Mouse (Mus musculus) mesoderm, embryonic 11.5 days (tissue): ENCODE data around the gene Ilf2.

Source experiments
- DNase-seq: peaks from one replicate; pipeline ENCODE4 v3.0.0-alpha.2; 2012; ENCODE audit warnings: low read depth, low spot score

The Ilf2 gene

DNA sequence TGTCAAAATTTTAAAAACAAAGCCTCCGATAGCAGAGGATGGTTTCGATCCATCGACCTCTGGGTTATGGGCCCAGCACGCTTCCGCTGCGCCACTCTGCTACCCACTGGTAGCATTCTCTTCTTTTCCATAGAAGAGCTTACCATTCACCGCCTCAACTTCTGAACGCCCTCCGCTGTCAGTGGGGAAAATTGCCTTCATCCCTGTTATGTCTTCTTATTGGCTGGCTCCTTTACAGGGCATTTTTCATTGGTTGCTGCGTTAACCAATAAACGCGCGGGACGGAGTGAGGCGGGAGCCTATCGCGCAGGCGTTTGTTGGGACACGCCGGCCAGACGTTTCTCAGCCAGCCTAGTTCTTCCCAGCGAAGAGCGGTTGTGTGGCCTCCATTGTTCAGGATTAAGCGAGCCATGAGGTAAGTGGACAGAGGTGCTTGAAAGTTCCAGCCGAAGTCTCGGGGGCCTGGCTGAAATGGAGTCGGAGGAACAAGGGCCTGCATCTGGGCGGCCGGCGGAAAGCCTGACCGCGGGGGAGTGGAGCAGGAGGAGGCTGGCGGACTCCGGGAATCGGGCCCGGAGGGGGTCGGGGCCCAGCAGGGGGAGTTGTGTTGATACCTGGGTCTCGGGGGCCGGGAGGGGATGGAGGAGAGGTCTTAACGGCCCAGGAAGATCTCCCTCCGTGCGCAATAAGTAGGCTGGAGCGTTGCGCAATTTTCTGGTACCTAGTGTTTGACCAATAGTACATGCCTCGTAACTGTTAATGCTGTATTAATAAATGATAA lies at the start of gene Ilf2:
Gene Ilf2, plus strand, starts transcription at position 296 of the 781 bp plus-strand sequence.
- DNase-seq = peak; percentile 98

DNA sequence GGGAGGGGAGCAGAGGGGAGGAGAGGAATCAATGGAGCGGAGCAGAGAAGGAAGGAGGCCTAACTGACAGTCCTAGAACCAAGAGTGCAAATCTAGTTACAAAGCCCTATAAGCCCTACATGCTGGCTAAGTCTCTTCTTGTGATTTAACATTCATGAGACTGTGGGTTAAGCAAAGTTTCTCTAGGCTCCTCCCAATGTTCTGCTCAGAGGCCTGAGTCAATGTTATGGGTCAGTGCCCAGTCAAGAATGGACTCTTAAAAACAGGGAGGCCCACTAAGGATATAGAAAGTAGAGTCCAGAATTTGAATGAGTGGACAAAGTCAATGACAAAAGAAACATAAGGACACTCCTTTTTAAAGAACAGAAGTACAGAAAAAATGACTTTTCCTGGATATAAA lies 48.4 kb upstream of the Ilf2 start:
- DNase-seq = no peak

GRCm38 (mm10) chr3:90428186-90428585 lies 47.7 kb upstream of the Ilf2 start:
- DNase-seq = no peak

DNA sequence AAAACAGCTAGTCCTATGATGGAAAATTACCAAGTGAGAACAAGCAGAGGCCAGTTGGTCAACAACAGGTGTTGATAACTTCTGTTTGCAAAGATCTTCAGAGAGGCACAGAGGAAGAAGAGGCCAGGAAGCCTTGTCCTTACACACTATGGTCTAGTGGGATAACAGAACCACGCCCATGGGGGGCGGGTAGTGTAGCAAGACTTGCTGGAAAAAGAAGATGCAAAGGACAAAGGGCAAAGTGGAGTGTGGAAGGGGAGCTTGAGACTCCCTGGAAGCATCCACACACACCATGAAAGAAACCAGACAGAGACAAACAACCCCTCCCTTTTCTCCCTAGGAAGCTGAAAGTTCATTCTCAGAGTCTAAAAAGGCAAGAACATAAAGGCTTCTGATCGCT lies 46.4 kb upstream of the Ilf2 start:
- DNase-seq = no peak

DNA sequence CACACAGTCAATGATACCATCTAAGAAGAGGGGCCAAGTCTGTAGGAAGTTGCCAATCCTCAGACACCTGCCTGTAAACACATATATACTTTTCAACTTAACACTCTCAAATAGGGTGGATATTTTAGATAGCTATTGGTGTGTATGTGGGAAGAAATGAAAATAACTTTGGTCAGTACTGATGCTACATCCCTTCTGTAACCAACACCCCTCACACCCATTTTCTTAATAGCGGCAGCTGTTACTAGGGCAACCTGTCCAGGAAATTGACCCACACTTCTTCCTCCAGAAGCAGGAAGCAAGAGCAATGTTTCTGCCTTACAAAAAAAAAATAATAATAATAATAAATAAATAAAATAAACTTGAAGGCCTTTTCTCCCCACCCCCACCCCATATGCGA lies 43.6 kb upstream of the Ilf2 start:
- DNase-seq = no peak

GRCm38 (mm10) chr3:90432811-90433219 lies 43.1 kb upstream of the Ilf2 start:
- peak; percentile 30 for DNase-seq

DNA sequence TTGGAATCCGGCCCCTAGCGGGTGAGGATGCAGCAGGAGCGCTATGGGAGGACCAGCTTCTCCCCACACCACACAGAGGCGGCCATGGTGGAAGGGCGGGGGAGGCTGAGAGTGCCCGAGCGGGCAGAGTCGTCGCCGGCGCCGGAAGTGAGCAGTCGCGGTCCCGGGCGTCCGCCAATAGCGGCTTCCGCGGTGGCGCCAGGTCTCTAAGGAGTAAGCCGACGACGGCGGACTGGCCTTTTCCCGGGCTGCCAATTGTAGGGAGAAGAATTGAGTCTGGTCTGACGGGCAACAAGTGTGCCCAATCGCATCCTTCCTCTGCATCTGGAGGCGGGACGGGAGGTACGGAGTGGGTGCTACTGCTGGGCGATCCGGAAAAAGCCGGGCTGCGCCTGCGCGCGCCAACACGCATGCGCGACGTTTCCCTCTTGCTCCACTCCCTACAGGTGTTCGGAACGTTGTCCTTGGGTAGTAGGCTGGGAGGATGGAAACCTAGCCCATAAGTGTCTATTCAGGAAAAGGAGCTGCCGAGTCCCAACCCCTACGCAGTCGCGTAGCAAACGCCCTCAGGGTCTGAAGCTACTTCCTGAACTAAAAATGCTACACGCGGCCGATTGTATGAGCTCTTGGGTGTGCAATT lies 42.4 kb upstream of the Ilf2 start, which contains the start of gene Ints3:
Gene Ints3, minus strand, starts transcription at position 242 of the 640 bp plus-strand sequence.
- DNase-seq = peak; percentile 99

DNA sequence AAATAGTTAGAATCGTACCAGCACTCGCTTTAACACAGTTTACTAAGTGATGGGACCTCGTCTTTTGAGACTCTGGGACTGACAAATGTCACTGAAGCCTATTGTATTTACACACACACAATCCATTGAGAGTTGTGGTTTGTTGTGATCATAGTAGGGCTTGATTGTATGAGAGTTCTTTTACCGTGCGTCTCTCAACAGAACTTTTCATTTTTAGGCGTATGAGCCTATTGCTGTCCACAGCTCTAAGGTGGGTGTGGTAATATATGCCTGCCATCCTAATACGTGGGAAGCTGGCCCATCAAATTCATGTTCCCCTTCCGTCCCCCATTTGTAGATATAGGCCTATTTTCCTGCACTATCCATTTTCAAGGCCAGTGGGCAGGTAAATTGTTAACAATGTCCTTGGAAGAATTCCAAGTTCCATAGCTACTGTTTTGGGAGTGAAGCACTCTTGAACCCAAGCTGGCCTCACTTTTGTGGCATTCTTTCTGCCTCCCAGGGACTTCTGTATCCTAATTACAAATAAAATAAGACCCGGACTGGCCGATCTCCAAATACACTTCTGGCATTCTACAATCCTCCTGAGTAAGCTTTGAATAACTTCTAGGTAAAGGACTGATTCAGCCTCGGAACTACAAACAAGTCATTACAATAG lies 41.7 kb upstream of the Ilf2 start:
- DNase-seq = no peak

DNA sequence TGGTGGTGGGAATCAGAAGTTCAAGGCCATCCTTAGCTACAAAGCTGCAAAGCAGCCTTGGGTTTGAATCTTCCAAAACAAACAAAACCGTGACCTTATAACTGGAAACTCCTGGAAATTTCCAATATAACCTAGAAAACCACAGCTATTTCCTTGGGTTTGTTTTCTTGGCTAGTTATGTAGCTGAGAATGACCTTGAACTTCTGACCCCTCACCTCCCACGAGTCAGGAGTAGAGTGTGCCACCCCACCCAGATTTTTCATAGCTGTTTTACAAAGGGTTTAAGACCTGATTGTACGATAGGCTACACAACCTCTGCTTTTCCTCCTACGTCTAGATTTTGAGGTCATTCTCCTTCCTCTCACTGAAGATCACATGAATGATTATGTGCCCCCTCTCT lies 38.8 kb upstream of the Ilf2 start:
- no peak for DNase-seq

DNA sequence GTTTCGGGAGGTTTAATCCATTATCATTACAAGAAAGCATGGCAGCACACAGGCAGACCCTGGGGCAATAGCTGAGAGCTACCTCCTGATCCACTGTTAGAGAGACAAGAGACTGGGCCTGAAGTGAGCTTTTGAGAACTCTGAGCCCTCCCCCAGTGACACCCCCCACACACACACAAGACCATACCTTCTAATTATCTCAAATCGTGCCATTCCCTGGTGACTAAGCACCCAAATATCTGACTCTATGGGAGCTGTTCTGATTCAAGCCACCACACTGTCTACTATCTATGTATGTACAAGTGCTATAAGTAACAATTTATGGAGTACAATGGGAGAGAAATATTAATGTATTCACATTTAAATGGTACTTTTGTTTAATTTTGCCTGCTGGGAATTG lies 35.2 kb upstream of the Ilf2 start:
- DNase-seq = no peak

GRCm38 (mm10) chr3:90443977-90444376 lies 31.9 kb upstream of the Ilf2 start:
- DNase-seq = no peak

DNA sequence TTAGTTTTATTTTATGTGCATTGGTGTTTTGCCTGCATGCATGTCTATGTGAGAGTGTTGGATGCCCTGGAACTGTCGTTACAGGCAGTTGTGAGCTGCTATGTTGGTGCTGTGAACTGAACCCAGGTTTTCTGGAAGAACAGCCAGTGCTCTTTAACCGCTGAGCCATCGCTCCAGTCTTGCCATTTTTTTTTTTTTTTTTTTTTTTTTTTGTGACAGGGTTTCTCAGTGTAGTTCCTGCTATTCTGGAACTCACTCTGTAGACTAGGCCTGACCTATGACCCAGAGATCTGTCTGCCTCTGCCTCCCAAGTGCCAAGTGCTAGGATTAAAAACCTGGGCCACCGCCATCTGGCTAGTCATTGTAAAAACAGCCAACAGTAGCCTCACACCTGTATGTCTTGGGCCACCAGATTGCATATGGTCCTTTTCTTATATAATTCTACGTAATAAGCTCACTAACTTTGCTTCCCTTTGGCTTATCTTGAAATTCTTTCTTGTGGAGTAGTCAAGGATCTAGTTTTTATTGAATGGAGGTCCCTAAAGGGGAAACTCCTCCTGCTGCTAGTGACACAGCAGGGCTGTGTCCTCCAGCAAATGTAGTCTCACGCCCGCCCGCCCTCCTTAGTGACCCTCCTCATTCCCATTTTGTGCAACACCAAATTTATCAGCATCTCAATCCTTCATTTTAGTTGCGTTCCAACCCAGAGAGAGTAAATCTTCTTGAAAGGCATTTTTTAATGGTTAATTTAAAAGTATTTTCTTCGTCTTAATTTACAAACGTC lies 30.3 kb upstream of the Ilf2 start:
- peak; percentile 21 for DNase-seq

DNA sequence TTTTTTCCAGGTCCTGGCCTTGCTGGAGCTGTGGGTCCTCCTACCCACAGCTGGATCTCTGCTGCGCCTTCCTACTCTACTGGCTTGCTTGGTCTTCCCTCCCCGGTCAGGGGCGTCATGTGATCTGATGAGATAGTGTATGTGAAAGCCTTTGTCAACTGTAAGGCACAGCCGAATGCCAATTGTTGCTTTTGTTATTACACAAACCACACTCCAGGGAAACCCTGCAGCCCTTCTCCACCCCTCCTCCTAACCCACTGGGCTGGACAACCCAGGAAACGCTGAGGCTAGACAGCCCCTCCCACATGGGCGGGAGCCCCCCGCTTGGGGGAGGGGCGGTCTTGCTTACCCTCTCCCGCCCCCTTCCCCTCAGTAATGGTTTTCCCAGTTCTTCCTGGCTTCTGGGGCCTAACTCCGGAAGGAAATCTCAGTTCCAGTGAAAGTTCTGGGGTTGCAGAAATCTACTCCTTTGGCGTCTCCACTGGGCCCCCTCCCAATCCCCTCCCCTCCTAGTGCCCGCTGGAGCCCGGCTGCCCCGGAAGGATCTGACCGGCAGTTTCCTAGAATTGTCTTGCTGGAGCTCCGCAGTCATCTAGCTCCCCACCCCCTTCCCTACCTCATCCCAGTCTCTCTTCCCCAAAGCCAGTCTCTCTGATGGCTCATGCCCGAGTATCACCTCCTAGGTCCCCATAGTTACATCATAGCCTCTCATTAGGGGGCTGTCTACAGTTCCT lies 29.4 kb upstream of the Ilf2 start:
- peak; percentile 94 for DNase-seq

DNA sequence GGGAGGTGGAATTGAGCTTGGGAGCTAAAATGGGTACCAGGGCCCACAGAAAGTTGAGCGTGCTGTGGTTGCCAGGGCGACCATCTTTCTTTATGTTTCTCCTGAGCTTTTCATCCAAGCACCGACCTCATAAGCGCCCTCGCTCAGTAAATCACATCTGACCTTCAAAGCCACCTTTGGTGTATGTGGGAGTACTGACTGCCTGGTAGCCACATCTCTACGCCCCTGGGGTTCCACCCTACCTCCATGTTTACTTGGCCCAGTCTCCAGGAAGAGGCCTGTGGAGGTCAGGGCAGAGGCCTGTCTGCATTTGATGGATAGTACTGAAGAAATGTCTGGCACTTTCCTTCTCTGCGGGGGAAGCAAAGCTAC lies 28.8 kb upstream of the Ilf2 start:
- DNase-seq = peak; percentile 78

- DNase-seq = no peak
Measured at GRCm38 (mm10) chr3:90448626-90449025, 27.3 kb upstream of the Ilf2 start.

DNA sequence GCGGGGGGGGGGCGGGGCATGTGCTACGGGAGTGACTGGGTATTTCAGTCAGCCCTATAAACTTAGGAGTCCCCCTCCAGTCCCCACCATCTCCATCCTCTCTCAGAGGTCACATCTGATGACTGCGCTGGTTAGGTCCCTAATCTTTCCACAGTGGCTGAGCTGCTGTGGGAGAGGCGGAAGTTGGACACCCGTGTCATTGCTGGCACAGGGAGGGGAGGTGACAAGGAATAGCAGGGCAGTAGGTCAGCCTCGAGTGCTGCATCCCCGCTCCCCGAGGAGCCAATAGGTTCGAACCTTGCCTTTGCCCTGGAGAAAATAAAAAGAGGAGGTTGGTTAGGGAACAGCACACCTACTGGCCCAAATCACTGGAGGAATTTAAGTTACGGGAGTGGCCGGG lies 25.1 kb upstream of the Ilf2 start:
- DNase-seq = no peak

DNA sequence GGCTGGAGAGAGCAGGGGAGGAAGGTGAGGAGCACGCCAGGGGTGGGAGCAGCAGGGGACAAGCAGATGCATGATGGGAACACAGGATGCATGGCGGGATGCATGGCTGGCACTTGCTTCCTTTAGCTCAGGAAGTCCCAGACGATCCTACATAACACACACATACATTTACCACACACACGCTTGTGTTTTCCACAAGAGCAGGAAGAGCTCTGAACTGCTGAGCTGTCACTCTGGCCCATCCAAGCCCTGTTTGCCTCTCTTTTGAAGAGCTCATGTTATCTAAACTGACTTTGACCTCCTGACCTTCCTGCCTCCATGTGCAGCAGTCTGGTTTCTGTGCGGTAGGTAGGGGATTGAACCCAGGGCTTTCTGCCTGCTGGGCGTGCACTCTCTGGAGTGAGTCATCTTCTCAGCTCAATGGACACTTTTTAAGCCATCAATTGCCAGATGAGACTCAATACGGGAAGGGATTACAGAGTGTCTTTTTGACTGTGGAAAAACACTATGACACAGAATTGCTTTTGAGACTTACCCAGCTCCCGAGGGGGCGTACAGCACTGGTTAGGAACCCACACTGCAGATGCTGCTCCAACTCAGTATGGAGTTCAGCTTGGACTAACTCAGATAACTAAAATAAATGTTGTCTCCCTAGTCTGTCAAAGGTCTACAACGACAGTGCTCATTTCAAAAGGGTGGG lies 24.4 kb upstream of the Ilf2 start:
- DNase-seq = no peak

GRCm38 (mm10) chr3:90454931-90455330 lies 21.0 kb upstream of the Ilf2 start:
- DNase-seq = no peak

DNA sequence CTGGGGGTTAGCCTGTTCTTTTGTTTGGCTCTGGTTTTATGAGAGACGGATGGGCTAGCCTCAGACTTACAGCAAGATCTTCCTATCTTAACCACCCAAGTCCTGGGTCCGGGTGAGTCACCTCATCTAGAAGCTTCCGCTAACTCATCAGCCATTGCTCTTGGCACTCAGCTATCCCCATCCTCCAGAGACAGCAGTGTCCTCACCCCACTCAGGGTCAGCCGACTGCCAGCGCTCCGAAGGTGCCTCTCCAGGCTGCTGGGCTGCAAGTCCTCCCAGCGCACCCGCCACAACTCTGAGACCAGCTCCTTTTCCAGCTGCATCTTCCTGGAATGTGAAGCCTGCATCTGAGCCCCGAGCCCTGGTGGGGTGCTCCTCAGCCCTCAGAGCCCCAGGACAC lies 16.2 kb upstream of the Ilf2 start:
- DNase-seq = no peak

DNA sequence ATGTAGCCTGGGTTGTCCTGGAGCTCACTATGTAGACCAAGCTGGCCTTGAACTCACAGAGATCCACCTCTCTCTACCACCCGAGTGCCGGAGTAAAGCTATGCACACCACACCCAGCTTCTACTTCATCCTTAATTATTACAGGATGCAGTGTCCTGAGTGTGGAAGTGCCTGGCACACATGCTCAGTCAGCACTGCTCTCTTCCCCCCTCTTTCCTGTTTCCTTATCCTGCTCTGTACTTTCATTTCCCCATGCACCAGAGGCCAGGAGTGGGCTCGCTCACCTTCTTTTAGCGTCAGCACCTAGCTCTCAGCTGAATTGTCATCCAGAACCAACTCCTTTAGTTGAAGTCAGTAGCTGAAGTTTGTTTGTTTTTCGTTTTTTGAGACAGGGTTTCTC lies 15.6 kb upstream of the Ilf2 start:
- DNase-seq = no peak

DNA sequence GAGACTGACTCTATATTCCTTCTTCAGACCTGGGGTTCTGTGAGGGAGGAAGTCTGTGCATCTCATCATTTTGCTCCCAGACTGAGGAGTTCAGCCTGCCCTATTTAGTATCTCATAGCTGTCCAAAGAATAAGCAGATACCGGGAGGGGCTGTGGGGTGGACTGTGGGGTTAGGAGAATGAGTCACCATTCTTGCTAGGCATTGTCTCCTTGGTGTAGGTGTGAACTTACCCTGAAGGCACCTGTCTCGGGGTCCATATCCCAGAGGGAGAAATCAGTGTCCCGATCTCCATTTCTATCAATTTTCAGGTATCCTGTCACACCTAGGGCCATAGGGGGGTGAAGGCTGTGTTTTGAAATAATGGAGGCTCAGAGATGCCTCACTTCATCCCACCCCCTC lies 14.0 kb upstream of the Ilf2 start:
- no peak for DNase-seq
